Mouse (Mus musculus) cerebellum, adult 11-12 months (tissue): ENCODE results near the gene Arel1.

Experiments
- DNase-seq: peaks from one replicate; pipeline ENCODE4 v3.0.0; 2022

The Arel1 gene

GRCm38 (mm10) chr12:84970428-84971096 lies at the start of gene Arel1, which contains the start of gene Fcf1:
Gene Arel1, minus strand, starts transcription at chr12:84970900.
Gene Fcf1, plus strand, starts transcription at chr12:84970897.
- DNase-seq: peak; percentile 87

GRCm38 (mm10) chr12:85012185-85012584 lies 41.5 kb upstream of the Arel1 start:
- DNase-seq: no peak

GRCm38 (mm10) chr12:85010541-85010940 lies 39.8 kb upstream of the Arel1 start:
- no peak for DNase-seq

- DNase-seq: no peak
Measured at GRCm38 (mm10) chr12:85009776-85010175, 39.1 kb upstream of the Arel1 start.

GRCm38 (mm10) chr12:85007021-85007420 lies 36.3 kb upstream of the Arel1 start:
- DNase-seq: no peak

DNA sequence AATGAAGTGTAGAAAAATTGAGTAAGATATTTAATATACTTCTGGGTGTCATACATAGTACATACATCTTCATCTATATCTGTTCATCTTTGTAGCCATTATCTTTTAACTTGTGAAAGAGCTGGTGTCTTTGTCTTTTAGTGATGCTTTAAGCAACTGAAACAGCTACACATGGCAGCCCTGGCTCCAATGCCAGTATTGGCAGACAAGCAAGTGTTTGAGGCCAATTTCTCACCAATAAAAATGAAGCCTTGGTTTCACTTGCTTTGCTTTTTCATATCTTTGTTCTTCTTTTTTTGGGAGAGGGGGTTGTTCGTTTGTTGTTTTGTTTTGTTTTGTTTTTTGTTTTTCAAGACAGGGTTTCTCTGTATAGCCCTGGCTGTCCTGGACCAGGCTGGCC lies 35.5 kb upstream of the Arel1 start:
- no peak for DNase-seq

GRCm38 (mm10) chr12:84999053-84999452 lies 28.4 kb upstream of the Arel1 start:
- DNase-seq: no peak

DNA sequence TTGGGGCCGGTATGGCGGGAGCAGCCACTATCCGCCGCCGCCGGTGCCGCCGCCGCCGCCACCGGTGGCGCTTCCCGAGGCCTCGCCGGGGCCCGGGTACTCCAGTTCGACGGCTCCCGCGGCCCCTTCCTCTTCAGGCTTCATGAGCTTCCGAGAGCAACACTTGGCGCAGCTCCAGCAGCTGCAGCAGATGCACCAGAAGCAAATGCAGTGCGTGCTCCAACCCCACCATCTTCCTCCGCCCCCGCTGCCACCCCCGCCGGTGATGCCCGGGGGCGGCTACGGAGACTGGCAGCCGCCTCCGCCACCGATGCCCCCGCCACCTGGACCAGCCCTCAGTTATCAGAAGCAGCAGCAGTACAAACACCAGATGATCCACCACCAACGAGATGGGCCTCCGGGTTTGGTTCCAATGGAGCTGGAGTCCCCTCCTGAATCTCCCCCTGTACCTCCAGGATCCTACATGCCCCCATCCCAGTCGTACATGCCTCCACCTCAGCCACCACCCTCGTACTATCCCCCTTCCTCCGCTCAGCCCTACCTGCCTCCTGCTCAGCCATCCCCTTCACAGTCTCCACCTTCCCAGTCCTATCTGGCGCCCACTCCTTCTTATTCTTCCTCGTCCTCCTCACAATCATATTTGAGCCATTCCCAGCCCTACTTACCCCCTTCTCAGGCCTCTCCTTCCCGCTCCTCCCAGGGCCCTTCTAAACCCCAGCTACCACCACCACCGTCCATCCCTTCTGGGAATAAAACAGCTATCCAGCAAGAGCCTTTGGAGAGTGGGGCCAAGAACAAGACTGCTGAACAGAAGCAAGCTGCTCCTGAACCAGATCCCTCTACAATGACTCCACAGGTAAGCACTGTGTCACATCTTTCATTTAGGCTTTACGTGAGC lies 26.1 kb upstream of the Arel1 start:
- DNase-seq: peak; percentile 69

- DNase-seq: peak; percentile 99
Measured at GRCm38 (mm10) chr12:84996083-84996496, 25.4 kb upstream of the Arel1 start, which contains the start of gene Ylpm1. Gene Ylpm1, plus strand, starts transcription at chr12:84996321.

GRCm38 (mm10) chr12:84995112-84995761 lies 24.5 kb upstream of the Arel1 start:
- peak; percentile 16 for DNase-seq

DNA sequence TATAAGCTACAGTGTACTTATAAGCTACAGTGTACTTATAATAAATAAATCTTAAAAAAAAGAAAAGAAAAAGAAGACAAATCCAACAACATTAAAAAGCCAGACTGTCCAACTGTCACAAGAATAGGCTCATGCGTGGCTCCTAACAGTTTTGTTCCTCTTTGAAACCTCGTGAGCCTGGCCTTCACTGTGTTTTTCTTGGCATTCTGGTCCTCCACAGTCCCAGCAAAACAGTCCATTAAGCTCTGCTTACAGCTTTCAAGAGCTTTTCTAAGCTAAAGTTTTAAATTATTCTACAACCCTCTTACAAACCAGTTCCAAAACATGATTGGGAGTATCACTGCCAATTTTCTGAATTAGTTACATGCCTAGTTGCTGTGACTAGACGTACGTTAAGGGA lies 18.8 kb upstream of the Arel1 start:
- DNase-seq: no peak

DNA sequence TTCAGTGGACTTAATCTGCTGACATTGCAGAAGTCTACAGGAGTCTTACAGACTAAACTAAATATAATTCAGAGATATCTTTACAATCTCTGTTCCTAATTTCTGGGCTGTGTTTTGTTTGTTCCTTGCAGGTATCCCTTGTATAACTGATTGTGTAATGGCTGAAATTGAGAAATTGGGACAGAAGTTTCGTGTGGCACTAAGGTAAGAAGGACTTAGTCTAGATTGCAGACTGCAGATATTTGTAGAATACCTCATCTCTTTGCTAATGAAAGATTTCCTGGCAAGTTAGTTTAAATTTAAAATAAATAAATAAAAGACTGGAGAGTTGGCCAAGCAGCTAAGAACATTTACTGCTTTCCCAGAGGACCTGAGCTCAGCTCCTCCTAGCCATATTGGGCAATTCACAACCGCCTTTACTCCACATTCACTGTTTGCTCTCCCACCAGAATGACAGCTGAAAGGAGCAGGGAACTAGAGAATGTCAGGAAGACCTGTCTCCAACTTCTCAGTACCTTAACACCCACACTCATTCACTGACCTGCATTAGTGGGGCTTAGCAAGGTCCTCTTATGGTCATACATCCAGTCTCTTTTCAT lies 8.7 kb upstream of the Arel1 start:
- DNase-seq: no peak

DNA sequence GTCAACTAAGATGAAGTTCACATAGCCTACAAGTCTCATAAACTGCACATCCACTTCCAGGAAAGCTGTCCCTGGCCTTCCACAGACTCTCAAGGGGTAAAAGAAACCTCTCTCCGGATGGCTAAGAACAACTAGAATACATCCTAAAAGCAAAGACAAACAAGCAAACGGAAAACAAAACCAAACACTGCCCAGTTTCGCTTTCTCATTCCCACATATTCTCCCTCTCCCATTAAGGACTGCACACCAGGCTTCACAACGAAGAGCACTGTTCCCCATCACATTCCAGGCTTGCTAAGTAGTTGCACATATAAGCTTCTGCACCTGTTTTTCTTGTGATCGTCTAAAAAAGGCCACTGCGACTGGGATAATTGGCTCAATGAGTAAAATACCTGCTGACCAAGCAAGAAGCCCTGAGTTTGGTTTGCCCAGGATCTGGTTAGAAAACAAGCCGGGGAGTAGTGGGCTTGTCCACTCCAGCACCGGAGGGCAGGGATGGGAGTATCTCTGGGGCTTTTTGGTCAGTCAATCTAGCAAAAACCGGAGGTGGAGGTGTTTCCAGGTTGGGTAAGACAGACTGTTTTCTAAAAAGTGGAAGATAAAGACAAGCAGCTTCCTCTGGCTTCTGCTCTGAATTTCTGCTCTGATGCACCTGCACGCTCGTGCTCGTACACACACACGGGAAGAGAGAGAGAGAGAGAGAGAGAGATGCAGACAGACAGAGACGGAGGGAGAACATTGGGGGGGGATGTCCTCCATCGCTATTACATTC lies 858 bp downstream of the Arel1 start:
- no peak for DNase-seq

- no peak for DNase-seq
Measured at GRCm38 (mm10) chr12:84968831-84969655, 1.7 kb downstream of the Arel1 start.

DNA sequence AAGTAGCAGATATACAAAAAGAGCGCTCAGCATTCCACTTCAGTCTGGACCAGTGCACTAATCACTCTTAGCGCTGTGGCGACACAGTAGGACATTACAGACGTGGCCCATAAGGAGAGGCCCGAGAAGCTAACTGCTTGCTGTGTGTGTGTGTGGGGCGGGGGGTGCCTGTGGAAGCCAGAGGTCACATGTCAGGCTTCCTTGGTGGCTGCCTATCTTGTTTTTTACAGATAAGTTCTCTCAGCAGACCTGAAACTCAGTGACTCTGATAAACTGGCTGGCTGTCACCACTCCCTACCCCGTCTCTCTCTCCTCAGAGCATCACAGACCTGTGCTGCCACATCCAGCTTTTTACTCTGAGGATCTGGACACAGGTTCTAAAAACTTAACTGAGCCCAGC lies 8.1 kb downstream of the Arel1 start:
- no peak for DNase-seq

DNA sequence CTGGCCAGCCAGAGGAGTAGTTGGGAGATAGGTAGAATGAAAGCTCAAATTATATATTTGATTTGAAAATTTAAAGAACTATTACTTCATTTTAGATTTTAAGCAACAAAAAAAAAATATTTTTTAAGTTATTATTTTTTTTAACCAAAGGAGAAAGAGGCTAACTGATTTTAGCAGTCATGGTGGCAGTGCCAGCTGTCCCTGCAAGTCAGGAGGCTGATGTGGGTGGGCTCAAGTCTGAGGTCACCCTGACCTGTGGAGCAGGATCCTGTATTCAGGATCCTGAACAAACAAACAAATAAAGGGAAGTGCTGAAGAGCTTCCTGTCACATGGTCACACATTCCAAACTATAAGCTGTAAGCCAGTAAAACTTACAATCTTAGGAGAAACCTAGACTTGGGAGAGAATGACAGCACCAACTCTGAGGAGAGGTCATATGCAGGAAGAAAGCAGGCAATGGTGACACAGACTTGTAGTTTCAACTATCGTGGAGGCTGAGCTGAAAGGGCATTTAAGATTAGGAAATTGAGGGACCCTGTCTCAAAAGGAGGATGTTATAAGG lies 11.8 kb downstream of the Arel1 start:
- DNase-seq: no peak

DNA sequence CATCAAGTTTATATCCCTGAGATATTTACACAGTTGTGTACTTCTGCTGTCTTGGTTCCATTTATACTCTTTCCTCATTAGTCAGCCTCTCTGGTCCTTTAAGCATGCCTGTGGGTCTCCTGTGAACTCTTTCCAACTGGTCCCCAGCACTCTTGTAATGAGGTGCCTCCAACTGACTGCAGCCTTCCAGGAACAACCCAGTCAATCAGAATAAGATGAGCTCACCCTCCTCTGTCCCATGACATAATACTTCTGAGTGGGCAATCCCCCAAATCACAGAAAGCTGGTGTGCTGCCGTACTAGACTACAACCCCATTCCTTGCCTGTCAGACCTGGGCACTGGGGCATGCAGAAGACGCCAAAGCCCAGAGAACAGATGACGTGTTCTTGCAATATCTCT lies 14.4 kb downstream of the Arel1 start:
- DNase-seq: no peak

DNA sequence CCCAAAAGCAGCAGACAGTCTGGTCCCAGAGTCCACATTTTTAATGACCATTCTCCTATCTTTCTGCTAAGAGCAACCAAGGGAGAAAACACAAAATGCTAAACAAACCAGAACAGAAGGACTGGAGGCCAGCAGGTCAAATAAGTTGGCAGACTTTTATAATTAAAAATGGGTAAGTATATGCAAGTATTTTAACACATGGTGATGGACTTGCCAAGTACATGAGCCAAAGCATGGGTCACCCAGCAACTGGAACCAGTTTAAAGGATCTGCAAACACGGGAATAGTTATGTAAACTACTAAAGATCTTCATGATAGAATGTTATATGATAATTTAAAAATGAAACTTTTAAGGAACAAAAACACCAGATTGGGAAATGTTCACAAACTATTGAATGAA lies 18.3 kb downstream of the Arel1 start:
- no peak for DNase-seq

GRCm38 (mm10) chr12:84951531-84951930 lies 19.2 kb downstream of the Arel1 start:
- DNase-seq: no peak

DNA sequence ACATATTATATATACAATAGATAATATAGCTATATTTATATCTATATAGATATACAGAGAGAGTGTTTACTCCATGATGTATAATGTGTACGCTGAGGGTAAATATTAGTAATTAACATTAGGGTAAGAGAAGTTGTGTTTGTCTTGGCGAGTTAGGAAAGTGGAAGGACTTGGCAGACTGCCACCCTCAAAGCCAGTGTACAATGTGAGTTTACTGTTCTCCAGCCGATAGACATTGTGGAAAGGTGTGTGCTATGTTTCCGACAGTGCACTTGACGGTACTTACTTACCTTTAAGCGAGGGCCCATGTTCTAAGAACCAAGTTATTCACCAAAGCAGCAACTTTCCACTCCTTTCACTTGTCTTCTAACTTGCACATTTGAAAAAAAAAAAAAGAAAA lies 19.9 kb downstream of the Arel1 start:
- DNase-seq: no peak
